Mouse (Mus musculus): ENCODE measurements at regions not wholly inside any gene's neighbourhood (a gene's known extent, or its start where the extent isn't known, plus 50 kb on each side); places are given as distances from the start of the nearest gene placed in this dataset.

DNA sequence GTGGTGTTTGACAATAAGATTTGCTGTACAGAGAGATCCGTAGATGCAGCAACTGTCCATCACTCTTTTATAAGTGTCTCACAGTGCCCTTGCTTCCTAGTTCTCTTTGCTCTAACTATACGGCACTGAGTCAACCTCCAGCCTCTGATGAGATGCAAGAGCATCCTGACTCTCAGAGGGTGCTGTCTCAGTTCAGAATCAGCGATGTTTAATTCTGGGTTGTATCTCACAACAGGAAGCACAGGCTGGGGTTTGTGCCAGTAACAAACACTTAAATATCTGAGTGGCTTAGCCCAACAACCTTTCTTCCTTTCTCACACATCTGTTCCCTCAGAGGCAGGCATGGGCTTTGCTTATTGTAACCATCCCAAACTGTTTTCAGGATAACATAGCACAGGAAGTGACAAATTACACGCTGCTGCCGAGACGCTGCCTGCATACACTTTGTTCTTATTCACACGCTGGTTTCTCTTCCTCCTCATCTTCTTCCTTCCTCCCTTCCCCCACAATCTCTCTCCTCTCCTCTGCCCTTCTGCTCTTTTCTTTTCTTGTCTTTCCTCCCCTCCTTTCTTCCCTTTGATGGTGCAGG lies 163.3 kb upstream of the Dmrta1 start:
- DNase-seq, result no peak
- Histone ChIP-seq H3K27me3 (ENCODE audit: control insufficient read depth, insufficient read depth, low read length) (no peaks in the 10 kb centered on the region; the same call in 1 of the 2 replicates), H3K4me1 (ENCODE audit: control insufficient read depth, insufficient read depth, low read length) (no peaks in the 10 kb centered on the region), H3K4me3 (replicated peaks; ENCODE audit: insufficient read depth, low read depth, low read length) (no peak overlapping the region), H3K27ac (ENCODE audit: insufficient read depth, low read length) (no peak overlapping the region)
- TF ChIP-seq CTCF (IDR thresholded peaks at IDR 0.05; ENCODE audit: borderline replicate concordance, insufficient read depth, low read depth, low read length) (no peak), POLR2A (IDR thresholded peaks at IDR 0.05; ENCODE audit: borderline replicate concordance, insufficient read depth, low read length) (no peak)
- WGBS, result 33% methylated on average over 7 of the region's 7 CpGs

DNA sequence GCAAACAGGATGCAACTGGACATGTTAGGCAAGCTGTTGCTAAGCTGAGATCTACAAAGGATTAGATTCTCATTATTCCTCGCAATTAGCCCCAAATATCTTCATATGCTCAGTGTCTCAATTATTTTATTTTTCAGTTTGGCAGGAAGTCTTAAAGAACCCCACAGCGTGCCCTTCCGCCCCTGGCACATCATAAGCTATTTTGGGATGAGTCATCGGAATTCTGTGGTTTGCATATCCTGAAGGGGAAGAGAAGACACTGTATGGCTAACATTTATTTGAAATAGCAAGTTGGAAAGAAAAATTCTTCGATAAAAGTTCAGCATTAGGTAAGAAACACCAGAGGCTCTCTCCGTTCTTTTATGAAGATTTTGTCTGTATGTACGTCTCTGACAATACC lies 164.3 kb upstream of the Dmrta1 start:
- Histone ChIP-seq H3K4me3 (replicated peaks; ENCODE audit: insufficient read depth, low read depth, low read length) (no peak overlapping the region), H3K4me1 (ENCODE audit: control insufficient read depth, insufficient read depth, low read length) (no peaks in the 10 kb centered on the region), H3K27ac (ENCODE audit: insufficient read depth, low read length) (no peak overlapping the region), H3K27me3 (ENCODE audit: control insufficient read depth, insufficient read depth, low read length) (no peaks in the 10 kb centered on the region)
- TF ChIP-seq POLR2A (IDR thresholded peaks at IDR 0.05; ENCODE audit: borderline replicate concordance, insufficient read depth, low read length) (no peak), CTCF (IDR thresholded peaks at IDR 0.05; ENCODE audit: borderline replicate concordance, insufficient read depth, low read depth, low read length) (no peak)
- WGBS, result 73% methylated on average over 7 of the region's 7 CpGs
- DNase-seq, result no peak

- H3K4me1 ChIP-seq (ENCODE audit: control insufficient read depth, insufficient read depth, low read length), result no peaks in the 10 kb centered on the region
- 91% methylated on average over 5 of the region's 5 CpGs for WGBS
- TF ChIP-seq CTCF (IDR thresholded peaks at IDR 0.05; ENCODE audit: borderline replicate concordance, insufficient read depth, low read depth, low read length) (no peak), POLR2A (IDR thresholded peaks at IDR 0.05; ENCODE audit: borderline replicate concordance, insufficient read depth, low read length) (no peak)
Measured at GRCm38 (mm10) chr4:89510593-89510992, 168.6 kb upstream of the Dmrta1 start.

GRCm38 (mm10) chr4:89509655-89510391 lies 169.4 kb upstream of the Dmrta1 start:
- Histone ChIP-seq H3K4me3 (replicated peaks; ENCODE audit: insufficient read depth, low read depth, low read length) (no peak overlapping the region), H3K27ac (ENCODE audit: insufficient read depth, low read length) (no peak overlapping the region), H3K27me3 (ENCODE audit: control insufficient read depth, insufficient read depth, low read length) (no peaks in the 10 kb centered on the region), H3K4me1 (ENCODE audit: control insufficient read depth, insufficient read depth, low read length) (no peaks in the 10 kb centered on the region)
- no peak for DNase-seq
- 73% methylated on average over 13 of the region's 13 CpGs for WGBS
- TF ChIP-seq CTCF (IDR thresholded peaks at IDR 0.05; ENCODE audit: borderline replicate concordance, insufficient read depth, low read depth, low read length), result no peak
- no peak for TF ChIP-seq POLR2A (IDR thresholded peaks at IDR 0.05; ENCODE audit: borderline replicate concordance, insufficient read depth, low read length)

More at GRCm38 (mm10) chr4:89510593-89510992, 168.6 kb upstream of the Dmrta1 start:
- Histone ChIP-seq H3K27ac (ENCODE audit: insufficient read depth, low read length) (no peak overlapping the region), H3K27me3 (ENCODE audit: control insufficient read depth, insufficient read depth, low read length) (no peaks in the 10 kb centered on the region), H3K4me3 (replicated peaks; ENCODE audit: insufficient read depth, low read depth, low read length) (no peak overlapping the region)
- no peak for DNase-seq

GRCm38 (mm10) chr4:89508103-89508763 lies 171.0 kb upstream of the Dmrta1 start:
- WGBS, result 49% methylated on average over 6 of the region's 6 CpGs

DNA sequence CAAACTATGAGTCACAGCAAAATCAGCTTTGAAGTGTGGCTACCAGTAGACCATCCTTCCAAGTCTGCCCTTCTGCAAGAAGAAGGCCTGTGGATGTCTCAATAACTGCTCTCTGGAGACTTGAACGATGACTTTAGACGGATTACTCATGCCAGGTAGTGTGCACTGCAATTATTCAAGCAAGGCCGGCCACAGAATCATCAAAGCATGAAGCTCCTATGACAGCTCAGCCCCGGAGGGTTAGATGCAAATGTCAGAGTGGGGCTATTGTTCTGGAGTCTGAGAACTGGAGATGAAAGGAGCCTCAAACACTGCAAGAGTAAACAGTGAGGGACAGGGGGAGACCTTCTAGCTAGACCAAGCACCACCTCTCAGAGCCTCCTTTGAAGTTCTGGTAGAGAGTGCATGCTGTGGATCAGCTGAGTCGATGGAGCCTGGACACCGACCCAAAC lies 173.8 kb upstream of the Dmrta1 start:
- Histone ChIP-seq H3K4me1 (ENCODE audit: control insufficient read depth, insufficient read depth, low read length) (no peaks in the 10 kb centered on the region), H3K4me3 (replicated peaks; ENCODE audit: insufficient read depth, low read depth, low read length) (no peak overlapping the region), H3K27me3 (ENCODE audit: control insufficient read depth, insufficient read depth, low read length) (no peaks in the 10 kb centered on the region), H3K27ac (ENCODE audit: insufficient read depth, low read length) (no peak overlapping the region)
- 10% methylated on average over 6 of the region's 6 CpGs for WGBS
- DNase-seq, result no peak
- no peak for TF ChIP-seq POLR2A (IDR thresholded peaks at IDR 0.05; ENCODE audit: borderline replicate concordance, insufficient read depth, low read length)
- no peak for TF ChIP-seq CTCF (IDR thresholded peaks at IDR 0.05; ENCODE audit: borderline replicate concordance, insufficient read depth, low read depth, low read length)

More at GRCm38 (mm10) chr4:89508103-89508763, 171.0 kb upstream of the Dmrta1 start:
- no peak for DNase-seq
- Histone ChIP-seq H3K4me1 (ENCODE audit: control insufficient read depth, insufficient read depth, low read length) (no peaks in the 10 kb centered on the region), H3K27me3 (ENCODE audit: control insufficient read depth, insufficient read depth, low read length) (no peaks in the 10 kb centered on the region), H3K27ac (ENCODE audit: insufficient read depth, low read length) (no peak overlapping the region), H3K4me3 (replicated peaks; ENCODE audit: insufficient read depth, low read depth, low read length) (no peak overlapping the region)
- TF ChIP-seq POLR2A (IDR thresholded peaks at IDR 0.05; ENCODE audit: borderline replicate concordance, insufficient read depth, low read length), result no peak
- TF ChIP-seq CTCF (IDR thresholded peaks at IDR 0.05; ENCODE audit: borderline replicate concordance, insufficient read depth, low read depth, low read length), result no peak

GRCm38 (mm10) chr4:89500232-89500631 lies 179.0 kb upstream of the Dmrta1 start:
- 76% methylated on average over 4 of the region's 4 CpGs for WGBS
- Histone ChIP-seq H3K4me1 (ENCODE audit: control insufficient read depth, insufficient read depth, low read length) (no peaks in the 10 kb centered on the region), H3K27ac (ENCODE audit: insufficient read depth, low read length) (no peak overlapping the region), H3K27me3 (ENCODE audit: control insufficient read depth, insufficient read depth, low read length) (no peaks in the 10 kb centered on the region), H3K4me3 (replicated peaks; ENCODE audit: insufficient read depth, low read depth, low read length) (no peak overlapping the region)
- DNase-seq, result no peak
- no peak for TF ChIP-seq POLR2A (IDR thresholded peaks at IDR 0.05; ENCODE audit: borderline replicate concordance, insufficient read depth, low read length)
- no peak for TF ChIP-seq CTCF (IDR thresholded peaks at IDR 0.05; ENCODE audit: borderline replicate concordance, insufficient read depth, low read depth, low read length)

Measured in cerebellum, adult 2 months (tissue).